In genomic region chr4:117913421-117913820, GRCm38 (mm10) we compare ENCODE assay signal across 8 mouse cellular contexts. TPM values are rescaled to one million over a fixed set of nuclear protein-coding genes. Genes with fewer than 3 reads are reported as not detected.
DNase-seq lines count a peak whose midpoint lies in the region; ATAC-seq lines count a peak whose summit lies in the region.

No protein-coding gene starts in this region.

- peak; percentile 49 for DNase-seq in 3T3-L1 (ENCODE audit: low read depth, low spot score)
- peak; percentile 79 for DNase-seq in brain, adult 2 months (ENCODE audit: low read depth, low spot score)
- DNase-seq in gonadal fat pad, adult 2 months (ENCODE audit: low read depth) = peak; percentile 46
- DNase-seq in lung, postnatal 25 days (ENCODE audit: low spot score) = peak; percentile 69
- no peak for DNase-seq in right cerebral cortex, postnatal 36 days (ENCODE audit: low spot score in 2 of 2)
- no peak for DNase-seq in gastrocnemius, postnatal 14 days
- no peak for DNase-seq in thymus, adult 18-20 months

- H3K4me1 ChIP-seq in kidney, embryonic 15.5 days = peaks cover 36% of the 10 kb centered on the region

- no peak for ATAC-seq in kidney, embryonic 15.5 days (replicated peaks; ENCODE audit: low FRiP score)

- WGBS in kidney, embryonic 15.5 days = 63% methylated on average over 3 of the region's 3 CpGs

- H3K4me3 ChIP-seq in kidney, embryonic 15.5 days (replicated peaks) = peak overlapping the region; percentile 81

- peak overlapping the region; percentile 95 for H3K4me2 ChIP-seq in kidney, embryonic 15.5 days

- no peak overlapping the region for H3K9ac ChIP-seq in kidney, embryonic 15.5 days

- no peaks in the 10 kb centered on the region for H3K27me3 ChIP-seq in kidney, embryonic 15.5 days

- intact Hi-C loops in gastrocnemius, postnatal 14 days (cut with DNase I; ENCODE audit: low total_unique reads) = loop anchor here (10.0 kb wide), 1 partner anchor 79 kb away; the partner anchor contains the start of gene Slc6a9

- H3K36me3 ChIP-seq in kidney, embryonic 15.5 days = peaks cover 37% of the 10 kb centered on the region

- no peaks in the 10 kb centered on the region for H3K9me3 ChIP-seq in kidney, embryonic 15.5 days (replicated peaks)

- no peak overlapping the region for H3K27ac ChIP-seq in kidney, embryonic 15.5 days

RNA-seq across cellular contexts. Expression of gene Ipo13, which starts 1.4 kb away (rescaled TPM):
- polyA plus RNA-seq in gonadal fat pad, adult 2 months (2012; rRNA removed) = 49.3 and 58.7 TPM in 2 replicates
- 39.8 and 47.3 TPM in 2 replicates for polyA plus RNA-seq in kidney, embryonic 15.5 days (2015; fragmentation: Nextera tagmentation; extraction: Ambion mirVana)
- total RNA-seq in gastrocnemius, postnatal 14 days (2021) = 100 to 1,000 TPM; 141 to 204 TPM

RNA-seq across cellular contexts. Expression of gene Artn, which starts 16.1 kb away (rescaled TPM):
- 3.2 and 4.4 TPM in 2 replicates for polyA plus RNA-seq in gonadal fat pad, adult 2 months (2012; rRNA removed)
- polyA plus RNA-seq in kidney, embryonic 15.5 days (2015; fragmentation: Nextera tagmentation; extraction: Ambion mirVana) = 2.7 and 5.0 TPM in 2 replicates
- under 1 TPM; 0.31 TPM for total RNA-seq in gastrocnemius, postnatal 14 days (2021)

RNA-seq across cellular contexts. Expression of gene Dph2, which starts 21.6 kb away (rescaled TPM):
- 8.9 and 11.4 TPM in 2 replicates for polyA plus RNA-seq in gonadal fat pad, adult 2 months (2012; rRNA removed)
- polyA plus RNA-seq in kidney, embryonic 15.5 days (2015; fragmentation: Nextera tagmentation; extraction: Ambion mirVana) = 21.2 and 22.2 TPM in 2 replicates
- 1 to 10 TPM; 2.6 to 2.7 TPM for total RNA-seq in gastrocnemius, postnatal 14 days (2021)

RNA-seq across cellular contexts. Expression of gene Atp6v0b, which starts 26.3 kb away (rescaled TPM):
- polyA plus RNA-seq in gonadal fat pad, adult 2 months (2012; rRNA removed) = 345 and 427 TPM in 2 replicates
- 212 and 221 TPM in 2 replicates for polyA plus RNA-seq in kidney, embryonic 15.5 days (2015; fragmentation: Nextera tagmentation; extraction: Ambion mirVana)
- total RNA-seq in gastrocnemius, postnatal 14 days (2021) = 10 to 100 TPM; 55.4 to 57.6 TPM

RNA-seq across cellular contexts. Expression of gene B4galt2, which starts 30.1 kb away (rescaled TPM):
- polyA plus RNA-seq in gonadal fat pad, adult 2 months (2012; rRNA removed) = 13.1 and 18.1 TPM in 2 replicates
- polyA plus RNA-seq in kidney, embryonic 15.5 days (2015; fragmentation: Nextera tagmentation; extraction: Ambion mirVana) = 17.7 and 19.8 TPM in 2 replicates
- 1 to 10 TPM; 6.5 to 8.1 TPM for total RNA-seq in gastrocnemius, postnatal 14 days (2021)

Comparison
In these comparisons a context has a peak if more than half of its experiments do, and no peak if none do; other contexts are left out.
1. DNase-seq: peak in 3T3-L1 (single experiment), brain, adult 2 months (single experiment), gonadal fat pad, adult 2 months (single experiment) and lung, postnatal 25 days (single experiment); none in right cerebral cortex, postnatal 36 days (0 of 2), gastrocnemius, postnatal 14 days (single experiment) and thymus, adult 18-20 months (0 of 2).